Mouse (Mus musculus): ENCODE results near the gene Dnajc30. TPM values are rescaled to one million over a fixed set of nuclear protein-coding genes. Genes with fewer than 3 reads are reported as not detected.
A peak's percentile ranks its signal among the peaks of the same experiment; 100 is the strongest.
"Not testable (repeated sequence)": the region's sequence is repeated elsewhere in the genome, so short reads cannot be mapped to it uniquely, and the experiment has no call there.

The Dnajc30 gene
- polyA plus RNA-seq, 1 experiment from 2014 or later = 31.9 TPM

- Histone ChIP-seq H3K9ac (no peak overlapping the region), H3K4me3 (no peak overlapping the region), H3K36me3 (peaks cover 25% of the 10 kb centered on the region), H3K27me3 (no peaks in the 10 kb centered on the region), H3K4me1 (no peaks in the 10 kb centered on the region), H3K9me3 (no peaks in the 10 kb centered on the region), H3K4me2 (replicated peaks) (no peak overlapping the region), H3K27ac (no peak overlapping the region)
- WGBS = 66% methylated on average over 18 of the region's 18 CpGs
- no peak for ATAC-seq (ENCODE audit: insufficient number of reproducible peaks, insufficient read depth, low FRiP score, low TSS enrichment)
Observed at GRCm38 (mm10) chr5:135035608-135036359, 28.2 kb upstream of the Dnajc30 start.

- no peak overlapping the region for H3K9ac ChIP-seq
- H3K27me3 ChIP-seq = no peaks in the 10 kb centered on the region
- no peak overlapping the region for H3K4me2 ChIP-seq (replicated peaks)
- no peak for ATAC-seq (ENCODE audit: insufficient number of reproducible peaks, insufficient read depth, low FRiP score, low TSS enrichment)
- H3K27ac ChIP-seq = no peak overlapping the region
- peaks cover 25% of the 10 kb centered on the region for H3K36me3 ChIP-seq
- no peak overlapping the region for H3K4me3 ChIP-seq
- WGBS = 88% methylated on average over 3 of the region's 3 CpGs
- no peaks in the 10 kb centered on the region for H3K9me3 ChIP-seq
- H3K4me1 ChIP-seq = 0 out of 2 replicates have a peak, but pooled peaks cover 2% of the 10 kb centered on the region
Observed at GRCm38 (mm10) chr5:135037946-135038345, 26.1 kb upstream of the Dnajc30 start.

GRCm38 (mm10) chr5:135039541-135039940, 24.5 kb upstream of the Dnajc30 start:
- ATAC-seq (ENCODE audit: insufficient number of reproducible peaks, insufficient read depth, low FRiP score, low TSS enrichment) = no peak

GRCm38 (mm10) chr5:135040059-135040458, 23.9 kb upstream of the Dnajc30 start:
- no peaks in the 10 kb centered on the region for H3K27me3 ChIP-seq
- WGBS = 52% methylated on average over 6 of the region's 6 CpGs
- H3K4me3 ChIP-seq = no peak overlapping the region
- no peak overlapping the region for H3K9ac ChIP-seq
- no peak overlapping the region for H3K4me2 ChIP-seq (replicated peaks)
- no peak for ATAC-seq (ENCODE audit: insufficient number of reproducible peaks, insufficient read depth, low FRiP score, low TSS enrichment)
- H3K27ac ChIP-seq = no peak overlapping the region
- H3K9me3 ChIP-seq = no peaks in the 10 kb centered on the region
- 0 out of 2 replicates have a peak, but pooled peaks cover 2% of the 10 kb centered on the region for H3K4me1 ChIP-seq
- H3K36me3 ChIP-seq = peaks cover 31% of the 10 kb centered on the region

More at GRCm38 (mm10) chr5:135039541-135039940, 24.5 kb upstream of the Dnajc30 start:
- no peak overlapping the region for H3K4me3 ChIP-seq
- no peak overlapping the region for H3K4me2 ChIP-seq (replicated peaks)
- H3K27ac ChIP-seq = no peak overlapping the region
- no peak overlapping the region for H3K9ac ChIP-seq
- H3K9me3 ChIP-seq = no peaks in the 10 kb centered on the region
- H3K4me1 ChIP-seq = 0 out of 2 replicates have a peak, but pooled peaks cover 2% of the 10 kb centered on the region
- no peaks in the 10 kb centered on the region for H3K27me3 ChIP-seq
- WGBS = 85% methylated on average over 9 of the region's 9 CpGs
- H3K36me3 ChIP-seq = peaks cover 26% of the 10 kb centered on the region

- Histone ChIP-seq H3K4me1 (0 out of 2 replicates have a peak, but pooled peaks cover 2% of the 10 kb centered on the region), H3K9ac (no peak overlapping the region), H3K4me2 (replicated peaks) (no peak overlapping the region), H3K4me3 (no peak overlapping the region), H3K27ac (no peak overlapping the region), H3K9me3 (no peaks in the 10 kb centered on the region), H3K36me3 (peaks cover 36% of the 10 kb centered on the region), H3K27me3 (no peaks in the 10 kb centered on the region)
- WGBS = 72% methylated on average over 11 of the region's 11 CpGs
- ATAC-seq (ENCODE audit: insufficient number of reproducible peaks, insufficient read depth, low FRiP score, low TSS enrichment) = no peak
Observed at GRCm38 (mm10) chr5:135040777-135041176, 23.2 kb upstream of the Dnajc30 start.

- H3K9me3 ChIP-seq = no peaks in the 10 kb centered on the region
- 34% methylated on average over 20 of the region's 21 CpGs for WGBS
- H3K4me2 ChIP-seq (replicated peaks) = no peak overlapping the region
- peaks cover 42% of the 10 kb centered on the region for H3K36me3 ChIP-seq
- H3K4me3 ChIP-seq = no peak overlapping the region
- H3K4me1 ChIP-seq = 0 out of 2 replicates have a peak, but pooled peaks cover 2% of the 10 kb centered on the region
- H3K27me3 ChIP-seq = no peaks in the 10 kb centered on the region
- no peak for ATAC-seq (ENCODE audit: insufficient number of reproducible peaks, insufficient read depth, low FRiP score, low TSS enrichment)
- H3K27ac ChIP-seq = no peak overlapping the region
- H3K9ac ChIP-seq = no peak overlapping the region
Observed at GRCm38 (mm10) chr5:135042105-135042788, 21.8 kb upstream of the Dnajc30 start.

- Histone ChIP-seq H3K27ac (no peak overlapping the region), H3K4me1 (0 out of 2 replicates have a peak, but pooled peaks cover 2% of the 10 kb centered on the region), H3K4me3 (no peak overlapping the region), H3K4me2 (replicated peaks) (no peak overlapping the region), H3K9me3 (no peaks in the 10 kb centered on the region), H3K27me3 (no peaks in the 10 kb centered on the region), H3K9ac (no peak overlapping the region), H3K36me3 (peaks cover 32% of the 10 kb centered on the region)
- no peak for ATAC-seq (ENCODE audit: insufficient number of reproducible peaks, insufficient read depth, low FRiP score, low TSS enrichment)
- 92% methylated on average over 3 of the region's 3 CpGs for WGBS
Observed at GRCm38 (mm10) chr5:135044575-135044974, 19.4 kb upstream of the Dnajc30 start.

GRCm38 (mm10) chr5:135048539-135048938, 15.5 kb upstream of the Dnajc30 start:
- no peak overlapping the region for H3K4me3 ChIP-seq
- no peaks in the 10 kb centered on the region for H3K27me3 ChIP-seq
- ATAC-seq (ENCODE audit: insufficient number of reproducible peaks, insufficient read depth, low FRiP score, low TSS enrichment) = no peak
- H3K27ac ChIP-seq = no peak overlapping the region
- no peaks in the 10 kb centered on the region for H3K9me3 ChIP-seq
- peaks cover 57% of the 10 kb centered on the region for H3K36me3 ChIP-seq
- no peaks in the 10 kb centered on the region for H3K4me1 ChIP-seq
- no peak overlapping the region for H3K9ac ChIP-seq
- H3K4me2 ChIP-seq (replicated peaks) = no peak overlapping the region
- WGBS = 97% methylated on average over 5 of the region's 5 CpGs

- peaks cover 64% of the 10 kb centered on the region for H3K36me3 ChIP-seq
- not testable (repeated sequence) for H3K9ac ChIP-seq; H3K4me1 ChIP-seq; H3K4me3 ChIP-seq; H3K27ac ChIP-seq; H3K9me3 ChIP-seq; H3K27me3 ChIP-seq; H3K4me2 ChIP-seq (replicated peaks); ATAC-seq (ENCODE audit: insufficient number of reproducible peaks, insufficient read depth, low FRiP score, low TSS enrichment)
- WGBS = 88% methylated on average over 6 of the region's 6 CpGs
Observed at GRCm38 (mm10) chr5:135049268-135049667, 14.7 kb upstream of the Dnajc30 start.

GRCm38 (mm10) chr5:135053356-135053755, 10.6 kb upstream of the Dnajc30 start:
- no peak for ATAC-seq (ENCODE audit: insufficient number of reproducible peaks, insufficient read depth, low FRiP score, low TSS enrichment)
- H3K4me3 ChIP-seq = no peak overlapping the region
- no peak overlapping the region for H3K4me2 ChIP-seq (replicated peaks)
- WGBS = 80% methylated on average over 12 of the region's 12 CpGs
- H3K36me3 ChIP-seq = peaks cover 81% of the 10 kb centered on the region
- no peaks in the 10 kb centered on the region for H3K27me3 ChIP-seq
- no peak overlapping the region for H3K27ac ChIP-seq
- H3K4me1 ChIP-seq = no peaks in the 10 kb centered on the region
- no peaks in the 10 kb centered on the region for H3K9me3 ChIP-seq
- no peak overlapping the region for H3K9ac ChIP-seq

GRCm38 (mm10) chr5:135064382-135064766, 372 bp downstream of the Dnajc30 start:
- WGBS = under 1% methylated on average over 40 of the region's 40 CpGs
- Histone ChIP-seq H3K4me2 (replicated peaks) (peak overlapping the region; percentile 93), H3K9ac (peak overlapping the region; percentile 79), H3K27me3 (no peaks in the 10 kb centered on the region), H3K9me3 (0 out of 2 replicates have a peak, but pooled peaks cover 7% of the 10 kb centered on the region), H3K36me3 (peaks cover 52% of the 10 kb centered on the region), H3K4me3 (peak overlapping the region; percentile 94), H3K4me1 (0 out of 2 replicates have a peak, but pooled peaks cover 11% of the 10 kb centered on the region), H3K27ac (peak overlapping the region; percentile 60; the same call in 1 of the 2 replicates)
- peak; percentile 54; the same call in 1 of the 2 replicates for ATAC-seq (ENCODE audit: insufficient number of reproducible peaks, insufficient read depth, low FRiP score, low TSS enrichment)
